ENCODE assay signal across 10 mouse cellular contexts in genomic region chr11:63125832-63126456, GRCm38 (mm10). TPM values are rescaled to one million over a fixed set of nuclear protein-coding genes. Genes with fewer than 3 reads are reported as not detected.
DNase-seq lines count a peak whose midpoint lies in the region; ATAC-seq and TF ChIP-seq lines count a peak whose summit lies in the region.
"Had no signal": no experiment of that assay in that cellular context is flagged by ENCODE, and none has a peak within 500 bp of the region (broad histone marks: within the 10 kb centered on the region; RNA-seq: fewer than 3 reads in every experiment).

No protein-coding gene starts in this region.

- no peak for TF ChIP-seq CTCF in kidney, postnatal 0 days (IDR thresholded peaks at IDR 0.05; ENCODE audit: low read depth)

- H3K4me2 ChIP-seq in kidney, postnatal 0 days (ENCODE audit: low read length) = no peak overlapping the region
- H3K4me2 ChIP-seq in embryonic facial prominence, embryonic 12.5 days (replicated peaks) = no peak overlapping the region
- no peak overlapping the region for H3K4me2 ChIP-seq in limb, embryonic 13.5 days (replicated peaks)

- no peaks in the 10 kb centered on the region for H3K9me3 ChIP-seq in kidney, postnatal 0 days (replicated peaks; ENCODE audit: low read length)
- no peaks in the 10 kb centered on the region for H3K9me3 ChIP-seq in embryonic facial prominence, embryonic 12.5 days
- H3K9me3 ChIP-seq in limb, embryonic 13.5 days = no peaks in the 10 kb centered on the region

- H3K4me1 ChIP-seq in kidney, postnatal 0 days (replicated peaks; ENCODE audit: insufficient read depth, low read length) = peaks cover 14% of the 10 kb centered on the region; the same call in 1 of the 2 replicates
- peaks cover 22% of the 10 kb centered on the region for H3K4me1 ChIP-seq in embryonic facial prominence, embryonic 12.5 days
- H3K4me1 ChIP-seq in limb, embryonic 13.5 days = peaks cover 49% of the 10 kb centered on the region

- DNase-seq in kidney, postnatal 0 days (ENCODE audit: low spot score) = peak; percentile 41
- no peak for DNase-seq in kidney, adult 8-10 months
- peak; percentile 61 for DNase-seq in heart, adult 8-10 months (ENCODE audit: low spot score)
- no peak for DNase-seq in right cerebral cortex, adult 2 months (ENCODE audit: low spot score in 2 of 2)
- DNase-seq in yolk sac, embryonic 10.5 days (ENCODE audit: low spot score) = no peak
- no peak for DNase-seq in embryo, embryonic 10.5 days (ENCODE audit: low spot score)
- DNase-seq: thymus, postnatal 36 days had no signal

- no peaks in the 10 kb centered on the region for H3K36me3 ChIP-seq in kidney, postnatal 0 days (ENCODE audit: insufficient read depth, low read length)
- H3K36me3 ChIP-seq in embryonic facial prominence, embryonic 12.5 days = no peaks in the 10 kb centered on the region
- H3K36me3 ChIP-seq in limb, embryonic 13.5 days = no peaks in the 10 kb centered on the region

- WGBS in kidney, postnatal 0 days = 56% methylated on average over 5 of the region's 5 CpGs
- 53% methylated on average over 5 of the region's 5 CpGs for WGBS in embryonic facial prominence, embryonic 12.5 days
- 42% methylated on average over 5 of the region's 5 CpGs for WGBS in limb, embryonic 13.5 days

- H3K9ac ChIP-seq in kidney, postnatal 0 days (ENCODE audit: low read depth, low read length) = no peak overlapping the region
- H3K9ac ChIP-seq in embryonic facial prominence, embryonic 12.5 days = no peak overlapping the region
- 0 out of 2 replicates have a peak overlapping the region, but pooled peaks have one; percentile 31 for H3K9ac ChIP-seq in limb, embryonic 13.5 days

- 0 out of 2 replicates have a peak, but pooled peaks cover 5% of the 10 kb centered on the region for H3K27me3 ChIP-seq in kidney, postnatal 0 days (ENCODE audit: insufficient read depth, low read length)
- H3K27me3 ChIP-seq in embryonic facial prominence, embryonic 12.5 days = peaks cover 18% of the 10 kb centered on the region
- H3K27me3 ChIP-seq in limb, embryonic 13.5 days = peaks cover 29% of the 10 kb centered on the region

- H3K27ac ChIP-seq in kidney, postnatal 0 days = no peak overlapping the region
- H3K27ac ChIP-seq in embryonic facial prominence, embryonic 12.5 days = 0 out of 2 replicates have a peak overlapping the region, but pooled peaks have one; percentile 50
- H3K27ac ChIP-seq in limb, embryonic 13.5 days = 0 out of 2 replicates have a peak overlapping the region, but pooled peaks have one; percentile 10

- H3K4me3 ChIP-seq in kidney, postnatal 0 days (replicated peaks; ENCODE audit: low read depth, low read length) = no peak overlapping the region
- no peak overlapping the region for H3K4me3 ChIP-seq in embryonic facial prominence, embryonic 12.5 days
- no peak overlapping the region for H3K4me3 ChIP-seq in limb, embryonic 13.5 days

- no peak for ATAC-seq in kidney, postnatal 0 days (replicated peaks; ENCODE audit: low FRiP score, low read depth)
- no peak for ATAC-seq in embryonic facial prominence, embryonic 12.5 days (ENCODE audit: insufficient number of reproducible peaks, insufficient read depth, low FRiP score, low TSS enrichment)
- 0 out of 2 replicates have a peak, but pooled peaks have one; percentile 13 for ATAC-seq in limb, embryonic 13.5 days (ENCODE audit: low FRiP score, low read depth)

RNA-seq across cellular contexts. Expression of gene Pmp22, which starts 2.8 kb away (rescaled TPM):
- 85.6 and 91.1 TPM in 2 replicates for polyA plus RNA-seq in kidney, postnatal 0 days (2015; fragmentation: Nextera tagmentation; extraction: Ambion mirVana)
- polyA plus RNA-seq in embryonic facial prominence, embryonic 12.5 days (2016; fragmentation: Nextera tagmentation; extraction: Ambion mirVana) = 81.0 and 82.1 TPM in 2 replicates
- total RNA-seq in heart, adult 8-10 months (2022) = 10 to 100 TPM; 31.6 to 43.0 (median 38.9) TPM
- polyA plus RNA-seq in limb, embryonic 13.5 days (2015; fragmentation: Nextera tagmentation; extraction: Ambion mirVana) = 164 and 191 TPM in 2 replicates
- total RNA-seq: monocyte, adult 5-6 weeks had no signal

Comparison
In these comparisons a context has a peak if more than half of its experiments do, and no peak if none do; other contexts are left out.
1. DNase-seq: peak in kidney, postnatal 0 days (single experiment) and heart, adult 8-10 months (single experiment); none in kidney, adult 8-10 months (0 of 2), right cerebral cortex, adult 2 months (0 of 2), yolk sac, embryonic 10.5 days (single experiment) and embryo, embryonic 10.5 days (single experiment).